Mouse (Mus musculus) heart, adult 9 months (tissue): ENCODE measurements around the gene Dld.
A peak's percentile ranks its signal among the peaks of the same experiment; 100 is the strongest.

ENCODE experiments used
- DNase-seq, 2 experiments: peaks; one replicate each; pipeline ENCODE4 v3.0.0; 2022; ENCODE audit warnings: low spot score in 2 of 2

Dld gene

GRCm38 (mm10) chr12:31350944-31351928 lies at the start of gene Dld:
Dld (minus strand) TSS chr12:31351453.
- DNase-seq, result peak; percentile 97

DNA sequence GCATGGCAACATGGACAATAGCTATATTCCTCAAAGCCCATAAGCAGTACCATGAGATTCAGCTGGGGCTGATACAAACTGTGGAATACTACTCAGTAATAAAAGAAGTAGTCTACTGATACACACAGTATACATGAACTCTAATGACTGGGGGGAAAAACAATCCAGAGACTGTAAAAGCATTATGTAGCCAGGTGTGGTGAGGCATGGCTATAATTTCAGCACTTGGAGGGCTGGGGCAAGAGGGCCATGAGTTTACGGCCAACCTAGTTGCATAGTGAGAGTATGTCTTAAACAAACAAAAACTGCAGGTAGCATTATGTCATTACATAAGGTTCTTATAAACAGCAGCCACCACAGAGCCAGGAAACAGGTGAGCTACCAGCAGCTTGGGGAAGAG lies 49.6 kb upstream of the Dld start:
- no peak for DNase-seq

DNA sequence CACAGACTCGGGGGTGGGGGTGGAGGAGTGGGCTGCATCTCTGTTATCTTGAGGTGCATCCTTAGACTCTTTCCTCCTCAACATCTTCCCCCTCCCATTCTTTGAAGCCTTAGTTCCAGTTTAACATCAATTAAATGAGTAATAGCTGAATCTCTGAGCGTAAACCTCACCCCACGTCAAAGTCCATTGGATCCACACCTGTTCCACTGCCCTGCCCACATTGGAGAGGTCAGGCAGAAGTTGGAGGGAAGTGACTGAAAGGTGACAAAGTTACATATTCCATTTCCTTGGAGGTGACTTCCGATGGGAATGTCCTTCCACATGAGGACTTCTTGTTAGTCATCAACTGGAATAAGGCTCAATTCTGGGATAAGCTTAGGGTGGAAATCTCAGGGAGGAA lies 46.5 kb upstream of the Dld start:
- no peak for DNase-seq

- no peak for DNase-seq
Observed at GRCm38 (mm10) chr12:31395895-31396294, 44.6 kb upstream of the Dld start.

DNA sequence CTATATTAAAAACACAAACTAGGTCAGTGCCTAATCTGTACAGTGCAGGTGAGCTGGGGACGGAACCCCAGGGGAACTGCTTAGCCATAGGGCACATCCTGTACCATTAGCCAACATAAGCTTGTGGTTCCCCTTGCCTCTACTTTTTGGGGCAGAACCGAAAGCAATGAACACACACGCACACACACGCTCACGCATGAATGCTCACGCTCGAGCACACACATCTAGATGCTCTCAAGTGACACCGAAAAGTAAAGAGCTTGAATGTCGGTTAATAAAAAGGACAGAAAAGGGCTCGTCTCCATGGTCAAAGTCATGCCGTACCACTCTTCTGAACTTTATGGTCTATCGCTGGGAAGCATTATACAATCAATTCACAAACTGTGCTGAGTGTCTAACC lies 40.4 kb upstream of the Dld start:
- DNase-seq, result no peak

GRCm38 (mm10) chr12:31390571-31390970 lies 39.3 kb upstream of the Dld start, which contains the start of gene Slc26a3:
Slc26a3 (plus strand) TSS chr12:31390871.
- no peak for DNase-seq

DNA sequence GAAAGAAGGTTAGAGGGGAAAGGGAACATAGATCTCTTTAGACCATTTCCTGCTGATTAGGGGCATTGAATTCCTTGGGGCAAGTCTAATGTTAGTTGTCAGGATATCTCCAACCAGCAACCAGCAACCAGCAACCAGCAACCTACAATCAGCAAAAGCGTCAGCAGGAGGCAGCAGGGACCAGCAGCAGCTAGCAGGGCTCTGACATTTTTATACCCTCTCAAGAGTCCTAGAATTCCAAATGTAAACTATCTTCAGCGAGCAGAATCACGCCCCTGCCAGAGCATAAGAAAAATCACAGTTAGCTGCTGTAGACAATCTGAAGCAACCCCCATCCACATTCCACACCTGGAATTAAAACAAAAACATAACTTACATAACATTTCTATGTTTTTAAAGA lies 36.0 kb upstream of the Dld start:
- DNase-seq, result no peak

- DNase-seq, result no peak
Observed at GRCm38 (mm10) chr12:31382451-31382850, 31.2 kb upstream of the Dld start.

GRCm38 (mm10) chr12:31380878-31381277 lies 29.6 kb upstream of the Dld start:
- no peak for DNase-seq

DNA sequence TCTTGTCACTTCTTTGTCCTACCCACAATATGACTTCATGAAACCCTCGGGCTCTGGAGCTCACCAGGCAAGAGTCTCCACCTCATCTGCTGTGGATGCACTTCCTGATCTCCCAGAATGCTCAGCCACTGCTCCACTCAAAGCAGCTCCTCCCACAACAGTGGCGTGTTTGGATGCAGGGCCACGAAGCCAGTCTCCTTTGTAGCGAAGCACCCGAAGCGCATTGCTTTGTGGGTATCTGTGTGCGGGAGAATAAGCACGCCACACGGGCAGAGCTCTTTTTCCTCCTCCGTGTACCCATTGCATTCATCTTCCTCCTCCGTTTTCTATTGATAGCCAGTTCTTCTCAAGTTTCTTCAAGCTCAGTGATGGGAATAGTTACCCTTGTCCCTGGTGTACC lies 26.0 kb upstream of the Dld start:
- no peak for DNase-seq

DNA sequence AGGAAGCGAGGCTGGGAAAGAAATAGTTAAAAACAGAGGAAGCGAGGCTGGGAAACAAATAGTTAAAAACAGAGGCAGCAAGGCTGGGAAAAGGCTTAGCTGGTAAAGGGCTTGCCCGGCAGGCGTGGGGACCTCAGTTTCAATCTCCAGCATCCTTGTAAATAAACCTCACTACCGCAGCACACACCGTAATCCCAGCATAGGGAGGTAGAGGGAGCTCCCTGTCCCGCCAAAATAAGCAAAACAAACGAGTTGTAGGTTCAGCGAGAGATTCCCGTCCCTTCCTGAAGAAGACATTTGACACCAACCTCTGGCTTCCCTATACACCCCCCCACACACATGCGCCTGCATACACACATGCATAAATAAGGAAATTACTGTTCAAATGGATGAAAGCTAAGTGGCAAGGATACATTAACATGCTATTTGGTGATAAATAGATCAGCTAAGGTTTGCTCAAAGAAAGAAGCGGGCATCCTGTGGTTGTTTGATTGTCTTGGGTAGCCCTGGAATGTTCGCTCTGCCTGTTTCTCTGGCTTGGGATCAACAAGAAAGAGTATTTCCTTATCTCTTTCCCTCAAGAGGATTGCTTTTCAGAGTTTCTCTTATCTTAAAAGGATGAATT lies 25.2 kb upstream of the Dld start:
- DNase-seq, result no peak

DNA sequence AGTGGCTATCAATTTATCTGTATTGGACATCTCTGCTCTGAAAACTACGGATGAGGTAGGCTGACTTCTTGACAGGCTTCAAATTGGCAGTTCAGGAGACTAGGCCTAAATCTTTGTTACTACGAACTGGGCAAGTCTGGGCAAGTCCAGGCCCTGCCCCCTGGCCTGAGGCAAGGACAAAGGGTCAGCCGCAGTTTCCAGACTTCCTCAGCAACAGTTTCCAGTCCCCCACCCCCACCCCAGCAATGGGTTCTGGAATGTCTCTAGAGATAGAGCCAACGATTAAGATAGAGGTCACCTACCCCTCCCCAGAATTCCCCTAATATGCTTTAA lies 24.0 kb upstream of the Dld start:
- no peak for DNase-seq

DNA sequence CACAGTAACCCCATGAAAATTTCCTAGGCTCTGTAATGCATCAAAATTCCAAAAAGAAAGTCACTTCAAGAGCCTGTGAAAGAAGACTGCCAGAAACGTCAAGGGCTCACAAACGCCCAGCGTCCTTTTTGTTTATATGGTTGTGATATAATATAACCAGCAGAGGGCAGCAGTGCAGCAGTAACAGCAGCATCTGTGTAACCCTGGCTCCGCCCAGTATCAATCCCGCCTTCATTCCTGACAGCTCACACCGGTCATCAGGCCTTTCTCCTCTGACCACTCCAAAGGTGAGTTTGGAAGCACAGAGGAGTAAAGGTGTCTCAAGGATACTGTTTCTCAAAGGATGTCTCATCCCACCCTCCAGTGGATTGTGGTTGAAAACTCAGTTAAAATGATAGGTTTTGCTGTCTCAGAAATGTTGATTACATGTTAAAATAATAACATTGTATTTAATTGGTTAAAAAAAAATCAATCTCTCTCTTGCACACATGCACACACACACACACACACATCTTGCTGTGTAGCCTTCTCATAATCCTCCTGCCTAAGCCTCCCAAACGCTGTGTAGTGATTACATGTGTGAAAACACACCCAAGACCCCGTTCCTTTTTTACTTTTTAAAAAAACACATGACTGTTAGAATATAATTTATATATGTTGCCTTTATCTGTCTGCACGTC lies 23.5 kb upstream of the Dld start:
- peak; percentile 41 to 66 for DNase-seq

- DNase-seq, result no peak
Observed at GRCm38 (mm10) chr12:31369656-31370055, 18.4 kb upstream of the Dld start.

GRCm38 (mm10) chr12:31369118-31369517 lies 17.9 kb upstream of the Dld start:
- no peak for DNase-seq

DNA sequence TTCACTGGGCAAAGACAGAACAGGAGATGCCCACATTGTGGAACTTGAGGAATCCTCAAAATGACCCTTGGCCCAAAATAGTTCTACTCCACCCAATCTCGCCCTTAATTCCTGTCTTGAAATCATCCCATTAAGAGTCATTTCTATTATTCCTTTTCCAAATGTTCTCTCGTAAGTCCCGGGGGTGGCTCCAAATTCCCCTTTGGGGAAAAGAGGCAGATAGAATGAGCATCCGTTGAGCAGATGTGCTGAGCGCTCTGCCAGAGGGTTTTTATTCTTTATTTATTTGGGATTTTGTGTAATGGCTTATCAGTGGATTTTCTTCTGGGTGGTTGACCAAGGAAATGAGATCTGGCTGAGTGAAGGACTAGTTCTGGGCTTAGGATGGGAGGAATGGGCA lies 16.5 kb upstream of the Dld start:
- peak in 1 of 2 experiments; percentile 10 for DNase-seq

- no peak for DNase-seq
Observed at GRCm38 (mm10) chr12:31366428-31366827, 15.2 kb upstream of the Dld start.

GRCm38 (mm10) chr12:31350191-31350943 lies 886 bp downstream of the Dld start:
- no peak for DNase-seq

DNA sequence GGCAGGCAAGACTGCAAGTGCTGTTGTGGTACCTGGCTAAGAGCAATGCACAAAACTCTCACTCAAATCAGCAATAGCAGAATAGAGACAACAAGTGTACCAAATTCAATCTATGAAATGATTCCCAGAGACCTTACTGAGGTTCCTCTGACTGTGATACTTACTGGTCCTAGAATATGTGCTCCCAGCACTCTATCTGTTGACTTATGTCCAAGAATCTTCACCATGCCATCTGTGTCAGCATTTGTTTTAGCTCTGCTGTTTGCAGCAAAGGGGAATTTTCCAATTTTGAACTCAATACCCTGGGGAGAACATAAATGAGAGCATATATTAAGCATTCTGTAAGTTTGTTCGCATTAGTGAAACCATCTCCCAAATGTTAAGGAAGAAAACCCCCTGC lies 18.0 kb downstream of the Dld start:
- DNase-seq, result no peak

GRCm38 (mm10) chr12:31327139-31327538 lies 24.1 kb downstream of the Dld start:
- no peak for DNase-seq

GRCm38 (mm10) chr12:31323136-31323695 lies 28.0 kb downstream of the Dld start:
- DNase-seq, result no peak

DNA sequence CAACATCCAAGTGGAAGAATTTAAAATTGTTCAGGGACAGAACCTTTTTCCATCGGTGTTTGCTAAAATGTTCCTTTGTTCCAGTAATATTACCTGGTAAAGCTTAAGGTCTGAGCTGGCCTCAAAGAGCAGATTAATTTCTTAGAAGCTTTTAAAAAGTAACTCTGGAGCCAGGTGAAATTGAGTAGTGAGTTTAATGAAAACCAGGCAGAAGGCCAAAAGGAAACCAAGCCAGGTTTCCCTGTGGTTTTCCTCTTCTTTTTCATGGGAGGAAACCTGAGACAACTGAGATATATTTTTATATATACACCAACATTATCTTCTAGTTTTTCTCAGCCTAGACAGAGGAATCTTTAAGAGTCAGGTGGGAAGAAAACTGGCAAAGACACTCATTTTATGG lies 29.7 kb downstream of the Dld start:
- no peak for DNase-seq
